Mouse (Mus musculus): ENCODE data around the gene Col16a1. TPM values are rescaled to one million over a fixed set of nuclear protein-coding genes. Genes with fewer than 3 reads are reported as not detected.

The Col16a1 gene
- total and polyA plus RNA-seq, 3 experiments = not detected

- no peak for ATAC-seq (ENCODE audit: extremely low read depth, insufficient number of reproducible peaks, low FRiP score, poor library complexity, severe bottlenecking)
- Histone ChIP-seq H3K27me3 (ENCODE audit: insufficient read depth, low read length) (peaks cover 18% of the 10 kb centered on the region; the same call in 1 of the 2 replicates), H3K4me1 (ENCODE audit: insufficient read depth, low read depth, low read length) (peaks cover 29% of the 10 kb centered on the region), H3K4me3 (ENCODE audit: low read depth, low read length) (no peak overlapping the region), H3K9me3 (replicated peaks) (peaks cover 3% of the 10 kb centered on the region), H3K36me3 (replicated peaks) (no peaks in the 10 kb centered on the region)
- DNase-seq (ENCODE audit: low spot score) = no peak
- TF ChIP-seq CTCF (IDR thresholded peaks at IDR 0.05; ENCODE audit: low read depth, low read length) = no peak
- no peak for TF ChIP-seq POLR2AphosphoS5 (IDR thresholded peaks at IDR 0.05; ENCODE audit: insufficient replicate concordance, low read depth, low read length)
- no peak for TF ChIP-seq TAL1 (conservative IDR thresholded peaks at IDR 0.05; ENCODE audit: low read depth, low read length)
- TF ChIP-seq GATA1 (IDR thresholded peaks at IDR 0.05; ENCODE audit: borderline replicate concordance, low read length) = no peak
- TF ChIP-seq GATA2 (IDR thresholded peaks at IDR 0.05; ENCODE audit: borderline replicate concordance, low read depth, low read length) = no peak
Measured at GRCm38 (mm10) chr4:130103632-130104031, 56.0 kb downstream of the Col16a1 start.

GRCm38 (mm10) chr4:130104584-130104983 is 56.9 kb downstream of the Col16a1 start:
- Histone ChIP-seq H3K4me1 (ENCODE audit: insufficient read depth, low read depth, low read length) (peaks cover 39% of the 10 kb centered on the region), H3K27me3 (ENCODE audit: insufficient read depth, low read length) (peaks cover 11% of the 10 kb centered on the region; the same call in 1 of the 2 replicates), H3K36me3 (replicated peaks) (peaks cover 1% of the 10 kb centered on the region), H3K9me3 (replicated peaks) (peaks cover 3% of the 10 kb centered on the region), H3K4me3 (ENCODE audit: low read depth, low read length) (no peak overlapping the region; the same call in 1 of the 2 replicates)
- no peak for TF ChIP-seq POLR2AphosphoS5 (IDR thresholded peaks at IDR 0.05; ENCODE audit: insufficient replicate concordance, low read depth, low read length)
- no peak for TF ChIP-seq GATA1 (IDR thresholded peaks at IDR 0.05; ENCODE audit: borderline replicate concordance, low read length)
- no peak for TF ChIP-seq GATA2 (IDR thresholded peaks at IDR 0.05; ENCODE audit: borderline replicate concordance, low read depth, low read length)
- no peak for TF ChIP-seq CTCF (IDR thresholded peaks at IDR 0.05; ENCODE audit: low read depth, low read length)
- no peak for TF ChIP-seq TAL1 (conservative IDR thresholded peaks at IDR 0.05; ENCODE audit: low read depth, low read length)
- DNase-seq (ENCODE audit: low spot score) (no peak), ATAC-seq (ENCODE audit: extremely low read depth, insufficient number of reproducible peaks, low FRiP score, poor library complexity, severe bottlenecking) (no peak)

DNA sequence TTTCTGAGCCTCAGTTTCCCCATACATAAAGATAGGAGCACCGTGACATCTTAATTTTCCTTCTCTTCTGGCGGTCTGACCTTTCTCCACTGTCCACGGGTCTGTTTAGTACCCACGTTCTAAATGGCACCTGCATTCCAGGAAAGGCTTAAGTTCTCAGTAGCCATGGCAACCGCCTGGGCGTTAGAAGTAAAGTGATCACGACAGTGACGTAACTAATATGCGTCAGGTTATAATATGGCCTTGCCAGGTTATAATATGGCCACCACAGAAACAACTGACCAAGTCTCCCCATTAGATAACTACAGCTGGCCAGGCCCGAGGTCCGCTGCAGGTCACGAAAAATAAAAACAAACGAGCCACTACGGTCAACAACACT is 59.4 kb downstream of the Col16a1 start:
- Histone ChIP-seq H3K4me3 (ENCODE audit: low read depth, low read length) (peak overlapping the region; percentile 74), H3K27me3 (ENCODE audit: insufficient read depth, low read length) (no peaks in the 10 kb centered on the region), H3K4me1 (ENCODE audit: insufficient read depth, low read depth, low read length) (peaks cover 62% of the 10 kb centered on the region), H3K9me3 (replicated peaks) (peaks cover 3% of the 10 kb centered on the region), H3K36me3 (replicated peaks) (peaks cover 22% of the 10 kb centered on the region)
- peak; percentile 54 for ATAC-seq (ENCODE audit: extremely low read depth, insufficient number of reproducible peaks, low FRiP score, poor library complexity, severe bottlenecking)
- DNase-seq (ENCODE audit: low spot score) = no peak
- no peak for TF ChIP-seq TAL1 (conservative IDR thresholded peaks at IDR 0.05; ENCODE audit: low read depth, low read length)
- no peak for TF ChIP-seq GATA2 (IDR thresholded peaks at IDR 0.05; ENCODE audit: borderline replicate concordance, low read depth, low read length)
- TF ChIP-seq POLR2AphosphoS5 (IDR thresholded peaks at IDR 0.05; ENCODE audit: insufficient replicate concordance, low read depth, low read length) = no peak
- no peak for TF ChIP-seq CTCF (IDR thresholded peaks at IDR 0.05; ENCODE audit: low read depth, low read length)
- TF ChIP-seq GATA1 (IDR thresholded peaks at IDR 0.05; ENCODE audit: borderline replicate concordance, low read length) = no peak

- Histone ChIP-seq H3K4me3 (ENCODE audit: low read depth, low read length) (peak overlapping the region; percentile 74), H3K9me3 (replicated peaks) (peaks cover 3% of the 10 kb centered on the region), H3K27me3 (ENCODE audit: insufficient read depth, low read length) (no peaks in the 10 kb centered on the region), H3K4me1 (ENCODE audit: insufficient read depth, low read depth, low read length) (peaks cover 67% of the 10 kb centered on the region), H3K36me3 (replicated peaks) (peaks cover 27% of the 10 kb centered on the region)
- TF ChIP-seq GATA2 (IDR thresholded peaks at IDR 0.05; ENCODE audit: borderline replicate concordance, low read depth, low read length) = no peak
- no peak for TF ChIP-seq TAL1 (conservative IDR thresholded peaks at IDR 0.05; ENCODE audit: low read depth, low read length)
- no peak for TF ChIP-seq GATA1 (IDR thresholded peaks at IDR 0.05; ENCODE audit: borderline replicate concordance, low read length)
- no peak for TF ChIP-seq POLR2AphosphoS5 (IDR thresholded peaks at IDR 0.05; ENCODE audit: insufficient replicate concordance, low read depth, low read length)
- TF ChIP-seq CTCF (IDR thresholded peaks at IDR 0.05; ENCODE audit: low read depth, low read length) = no peak
- DNase-seq (ENCODE audit: low spot score) = peak; percentile 93
- peak; percentile 94 for ATAC-seq (ENCODE audit: extremely low read depth, insufficient number of reproducible peaks, low FRiP score, poor library complexity, severe bottlenecking)
Measured at GRCm38 (mm10) chr4:130107444-130108131, 59.9 kb downstream of the Col16a1 start.

GRCm38 (mm10) chr4:130108929-130109328 is 61.3 kb downstream of the Col16a1 start:
- DNase-seq (ENCODE audit: low spot score) (peak; percentile 36), ATAC-seq (ENCODE audit: extremely low read depth, insufficient number of reproducible peaks, low FRiP score, poor library complexity, severe bottlenecking) (no peak)
- Histone ChIP-seq H3K4me1 (ENCODE audit: insufficient read depth, low read depth, low read length) (peaks cover 72% of the 10 kb centered on the region), H3K9me3 (replicated peaks) (no peaks in the 10 kb centered on the region), H3K36me3 (replicated peaks) (peaks cover 40% of the 10 kb centered on the region), H3K4me3 (ENCODE audit: low read depth, low read length) (peak overlapping the region; percentile 74; the same call in 1 of the 2 replicates), H3K27me3 (ENCODE audit: insufficient read depth, low read length) (no peaks in the 10 kb centered on the region)
- TF ChIP-seq POLR2AphosphoS5 (IDR thresholded peaks at IDR 0.05; ENCODE audit: insufficient replicate concordance, low read depth, low read length) = no peak
- no peak for TF ChIP-seq TAL1 (conservative IDR thresholded peaks at IDR 0.05; ENCODE audit: low read depth, low read length)
- no peak for TF ChIP-seq GATA1 (IDR thresholded peaks at IDR 0.05; ENCODE audit: borderline replicate concordance, low read length)
- TF ChIP-seq GATA2 (IDR thresholded peaks at IDR 0.05; ENCODE audit: borderline replicate concordance, low read depth, low read length) = no peak
- TF ChIP-seq CTCF (IDR thresholded peaks at IDR 0.05; ENCODE audit: low read depth, low read length) = no peak

DNA sequence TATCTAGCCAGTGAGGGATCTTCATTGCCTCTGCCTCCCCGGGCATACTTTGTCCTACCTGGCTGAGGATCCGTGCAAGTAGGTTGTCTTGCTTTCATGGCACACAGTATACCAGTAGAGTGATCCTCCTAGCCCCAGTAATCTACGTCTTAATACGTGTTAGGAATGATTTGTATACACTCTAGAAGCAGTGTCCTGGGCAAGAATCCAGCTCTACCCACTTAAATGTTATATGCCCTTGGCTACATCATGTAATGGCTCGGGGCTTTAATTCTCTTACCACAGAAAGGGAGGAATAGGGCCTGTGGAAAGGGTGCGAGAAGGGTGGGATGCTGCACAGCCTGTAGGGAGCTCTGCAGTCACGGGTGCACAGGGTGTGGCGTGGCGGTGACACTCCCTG is 62.0 kb downstream of the Col16a1 start:
- ATAC-seq (ENCODE audit: extremely low read depth, insufficient number of reproducible peaks, low FRiP score, poor library complexity, severe bottlenecking) (no peak), DNase-seq (ENCODE audit: low spot score) (no peak)
- Histone ChIP-seq H3K36me3 (replicated peaks) (peaks cover 43% of the 10 kb centered on the region), H3K9me3 (replicated peaks) (no peaks in the 10 kb centered on the region), H3K4me1 (ENCODE audit: insufficient read depth, low read depth, low read length) (peaks cover 69% of the 10 kb centered on the region), H3K27me3 (ENCODE audit: insufficient read depth, low read length) (no peaks in the 10 kb centered on the region), H3K4me3 (ENCODE audit: low read depth, low read length) (no peak overlapping the region; the same call in 1 of the 2 replicates)
- no peak for TF ChIP-seq GATA1 (IDR thresholded peaks at IDR 0.05; ENCODE audit: borderline replicate concordance, low read length)
- TF ChIP-seq GATA2 (IDR thresholded peaks at IDR 0.05; ENCODE audit: borderline replicate concordance, low read depth, low read length) = no peak
- TF ChIP-seq TAL1 (conservative IDR thresholded peaks at IDR 0.05; ENCODE audit: low read depth, low read length) = no peak
- no peak for TF ChIP-seq POLR2AphosphoS5 (IDR thresholded peaks at IDR 0.05; ENCODE audit: insufficient replicate concordance, low read depth, low read length)
- TF ChIP-seq CTCF (IDR thresholded peaks at IDR 0.05; ENCODE audit: low read depth, low read length) = no peak
